Mouse (Mus musculus) forebrain, embryonic 16.5 days (tissue): ENCODE measurements around the gene Lrrc74a. TPM values are rescaled to one million over a fixed set of nuclear protein-coding genes. Genes with fewer than 3 reads are reported as not detected.

Experiments
- ATAC-seq: fragments of 200-750 bp; cut with Nextera tagmentation; 2 replicates; pipeline ENCODE4 v1.8.0; 2017; ENCODE audit warnings: mild to moderate bottlenecking, moderate library complexity
- H3K27ac ChIP-seq: fragments of 300-500 bp; sonication (generic); 2 replicates; pipeline ENCODE4 v1.5.1; 2014; ENCODE audit warnings: low read length, control low read depth
- H3K27me3 ChIP-seq: fragments of 300-500 bp; sonication (generic); replicated peaks from 2 replicates; pipeline ENCODE4 v1.6.1; 2014; ENCODE audit warnings: low read length; ENCODE audit not compliant: control insufficient read depth, insufficient read depth
- H3K36me3 ChIP-seq: fragments of 300-500 bp; sonication (generic); 2 replicates; pipeline ENCODE4 v1.6.1; 2014; ENCODE audit not compliant: control insufficient read depth, insufficient read depth
- H3K4me1 ChIP-seq: fragments of 300-500 bp; sonication (generic); replicated peaks from 2 replicates; pipeline ENCODE4 v1.6.1; 2014; ENCODE audit warnings: low read length; ENCODE audit not compliant: control insufficient read depth, insufficient read depth
- H3K4me2 ChIP-seq: fragments of 300-500 bp; sonication (generic); 2 replicates; pipeline ENCODE4 v1.6.1; 2014; ENCODE audit warnings: mild to moderate bottlenecking, low read length, control low read depth
- H3K4me3 ChIP-seq: fragments of 300-500 bp; sonication (generic); replicated peaks from 2 replicates; pipeline ENCODE4 v1.5.1; 2014; ENCODE audit warnings: mild to moderate bottlenecking, low read length, control low read depth
- H3K9ac ChIP-seq: fragments of 300-500 bp; sonication (generic); replicated peaks from 2 replicates; pipeline ENCODE4 v1.6.1; 2014; ENCODE audit warnings: low read depth, low read length, control low read depth
- H3K9me3 ChIP-seq: fragments of 300-500 bp; sonication (generic); 2 replicates; pipeline ENCODE4 v1.6.1; 2016; ENCODE audit warnings: low read length; ENCODE audit not compliant: control insufficient read depth
- WGBS: fragments of 180-500 bp; shearing (Covaris S2); extraction: QIAGEN DNeasy Blood & Tissue Kit; methylation state at CpG from one replicate; pipeline ENCODE4 v1.1.7; 2014; 5-methylcytosine and 5-hydroxymethylcytosine counted together
- polyA plus RNA-seq: library from polyadenylated mRNA; unstranded; fragments of >200 nt; fragmentation: Nextera tagmentation; extraction: Ambion mirVana; gene quantifications from 2 replicates; pipeline ENCODE4 v1.2.1, GENCODE M21; 2015

Lrrc74a gene
- polyA plus RNA-seq, 1 experiment from 2014 or later = not detected

GRCm38 (mm10) chr12:86764060-86764459, 29.9 kb downstream of the Lrrc74a start:
- no peak overlapping the region for H3K4me2 ChIP-seq
- no peak for ATAC-seq
- H3K27me3 ChIP-seq = no peaks in the 10 kb centered on the region
- no peak overlapping the region for H3K4me3 ChIP-seq
- H3K9me3 ChIP-seq = no peaks in the 10 kb centered on the region
- H3K27ac ChIP-seq = no peak overlapping the region
- no peak overlapping the region for H3K9ac ChIP-seq
- H3K36me3 ChIP-seq = no peaks in the 10 kb centered on the region
- WGBS = 74% methylated on average over 6 of the region's 6 CpGs
- peaks cover 2% of the 10 kb centered on the region; the same call in 1 of the 2 replicates for H3K4me1 ChIP-seq

- H3K9me3 ChIP-seq = no peaks in the 10 kb centered on the region
- H3K27me3 ChIP-seq = no peaks in the 10 kb centered on the region
- no peak overlapping the region for H3K4me2 ChIP-seq
- H3K9ac ChIP-seq = no peak overlapping the region
- ATAC-seq = no peak
- no peak overlapping the region for H3K4me3 ChIP-seq
- H3K4me1 ChIP-seq = peaks cover 18% of the 10 kb centered on the region
- H3K27ac ChIP-seq = no peak overlapping the region
- H3K36me3 ChIP-seq = no peaks in the 10 kb centered on the region
- WGBS = 89% methylated on average over 8 of the region's 8 CpGs
These were observed 32.3 kb downstream of the Lrrc74a start for GRCm38 (mm10) chr12:86766467-86766866.

- no peaks in the 10 kb centered on the region for H3K9me3 ChIP-seq
- H3K4me1 ChIP-seq = peaks cover 31% of the 10 kb centered on the region
- no peak for ATAC-seq
- H3K36me3 ChIP-seq = no peaks in the 10 kb centered on the region
- H3K4me3 ChIP-seq = no peak overlapping the region
- no peak overlapping the region for H3K4me2 ChIP-seq
- WGBS = 33% methylated on average over 20 of the region's 20 CpGs
- no peak overlapping the region for H3K27ac ChIP-seq
- H3K27me3 ChIP-seq = no peaks in the 10 kb centered on the region
- H3K9ac ChIP-seq = no peak overlapping the region
These were observed 33.9 kb downstream of the Lrrc74a start for GRCm38 (mm10) chr12:86767868-86768631.

GRCm38 (mm10) chr12:86768986-86769580, 34.9 kb downstream of the Lrrc74a start:
- Histone ChIP-seq H3K9me3 (no peaks in the 10 kb centered on the region), H3K27ac (no peak overlapping the region), H3K4me1 (peaks cover 31% of the 10 kb centered on the region), H3K4me2 (no peak overlapping the region), H3K9ac (no peak overlapping the region), H3K27me3 (no peaks in the 10 kb centered on the region), H3K4me3 (no peak overlapping the region), H3K36me3 (no peaks in the 10 kb centered on the region)
- WGBS = 22% methylated on average over 4 of the region's 4 CpGs
- 0 out of 2 replicates have a peak, but pooled peaks have one; percentile 26 for ATAC-seq

- no peak overlapping the region for H3K4me3 ChIP-seq
- no peaks in the 10 kb centered on the region for H3K9me3 ChIP-seq
- no peak overlapping the region for H3K4me2 ChIP-seq
These were observed 35.6 kb downstream of the Lrrc74a start for GRCm38 (mm10) chr12:86769819-86770218.

GRCm38 (mm10) chr12:86770261-86770670, 36.1 kb downstream of the Lrrc74a start:
- H3K9ac ChIP-seq = peak overlapping the region; percentile 22; the same call in 1 of the 2 replicates
- no peaks in the 10 kb centered on the region for H3K27me3 ChIP-seq
- WGBS = 6% methylated on average over 4 of the region's 4 CpGs
- no peak overlapping the region for H3K4me2 ChIP-seq
- peak overlapping the region; percentile 44 for H3K27ac ChIP-seq
- H3K4me3 ChIP-seq = no peak overlapping the region
- peaks cover 31% of the 10 kb centered on the region for H3K4me1 ChIP-seq
- H3K36me3 ChIP-seq = no peaks in the 10 kb centered on the region
- no peaks in the 10 kb centered on the region for H3K9me3 ChIP-seq
- no peak for ATAC-seq

More at GRCm38 (mm10) chr12:86769819-86770218, 35.6 kb downstream of the Lrrc74a start:
- peak overlapping the region; percentile 32; the same call in 1 of the 2 replicates for H3K27ac ChIP-seq
- H3K36me3 ChIP-seq = no peaks in the 10 kb centered on the region
- no peaks in the 10 kb centered on the region for H3K27me3 ChIP-seq
- ATAC-seq = no peak
- H3K4me1 ChIP-seq = peaks cover 31% of the 10 kb centered on the region
- H3K9ac ChIP-seq = no peak overlapping the region; the same call in 1 of the 2 replicates

- H3K27ac ChIP-seq = peak overlapping the region; percentile 24; the same call in 1 of the 2 replicates
These were observed 36.8 kb downstream of the Lrrc74a start for GRCm38 (mm10) chr12:86770927-86771326.

GRCm38 (mm10) chr12:86771823-86772427, 37.8 kb downstream of the Lrrc74a start:
- H3K4me3 ChIP-seq = no peak overlapping the region
- no peaks in the 10 kb centered on the region for H3K36me3 ChIP-seq
- 8% methylated on average over 12 of the region's 12 CpGs for WGBS
- H3K9ac ChIP-seq = no peak overlapping the region
- H3K4me1 ChIP-seq = peaks cover 31% of the 10 kb centered on the region
- peak; percentile 86 for ATAC-seq
- H3K4me2 ChIP-seq = peak overlapping the region; percentile 17
- no peaks in the 10 kb centered on the region for H3K27me3 ChIP-seq
- no peaks in the 10 kb centered on the region for H3K9me3 ChIP-seq
- peak overlapping the region; percentile 70 for H3K27ac ChIP-seq

More at GRCm38 (mm10) chr12:86770927-86771326, 36.8 kb downstream of the Lrrc74a start:
- no peaks in the 10 kb centered on the region for H3K9me3 ChIP-seq
- H3K36me3 ChIP-seq = no peaks in the 10 kb centered on the region
- ATAC-seq = no peak
- no peaks in the 10 kb centered on the region for H3K27me3 ChIP-seq
- H3K4me1 ChIP-seq = peaks cover 31% of the 10 kb centered on the region
- H3K4me3 ChIP-seq = no peak overlapping the region
- WGBS = 3% methylated on average over 3 of the region's 3 CpGs
- no peak overlapping the region for H3K9ac ChIP-seq
- no peak overlapping the region for H3K4me2 ChIP-seq

- Histone ChIP-seq H3K27me3 (no peaks in the 10 kb centered on the region), H3K27ac (no peak overlapping the region), H3K36me3 (no peaks in the 10 kb centered on the region), H3K9ac (peak overlapping the region; percentile 32; the same call in 1 of the 2 replicates), H3K4me3 (no peak overlapping the region), H3K4me2 (no peak overlapping the region), H3K9me3 (no peaks in the 10 kb centered on the region), H3K4me1 (peaks cover 31% of the 10 kb centered on the region)
- ATAC-seq = no peak
- WGBS = 22% methylated on average over 3 of the region's 3 CpGs
These were observed 38.4 kb downstream of the Lrrc74a start for GRCm38 (mm10) chr12:86772551-86772950.
